ENCODE assay signal across 5 mouse cellular contexts in genomic region chr11:75283784-75284183, GRCm38 (mm10).
DNase-seq lines count a peak whose midpoint lies in the region; ATAC-seq and TF ChIP-seq lines count a peak whose summit lies in the region.
"Not testable (repeated sequence)": the region's sequence is repeated elsewhere in the genome, so short reads cannot be mapped to it uniquely, and the experiment has no call there.

No protein-coding gene starts in this region.

- not testable (repeated sequence) for ATAC-seq in intestine, postnatal 0 days; lung, postnatal 0 days

- H3K9ac ChIP-seq in MEL (ENCODE audit: control insufficient read depth, low read depth, low read length, poor library complexity, severe bottlenecking); intestine, postnatal 0 days (ENCODE audit: low read depth, low read length); lung, postnatal 0 days (replicated peaks; ENCODE audit: low read depth): not testable (repeated sequence)

- H3K4me1 ChIP-seq in MEL (ENCODE audit: control insufficient read depth in 1 of 2, insufficient read depth in 2 of 2, low read length in 2 of 2), result peaks cover 0 to 16% of the 10 kb centered on the region in 2 experiments
- not testable (repeated sequence) for H3K4me1 ChIP-seq in intestine, postnatal 0 days (replicated peaks; ENCODE audit: control insufficient read depth, insufficient read depth, low read length); lung, postnatal 0 days (ENCODE audit: insufficient read depth, low read depth, low read length)

- H3K4me2 ChIP-seq in intestine, postnatal 0 days (replicated peaks; ENCODE audit: low read depth); lung, postnatal 0 days (replicated peaks; ENCODE audit: low read depth, low read length): not testable (repeated sequence)

- DNase-seq in CD4-positive, CD25-positive, alpha-beta regulatory T cell, adult 2 months (ENCODE audit: low read depth, low spot score), result peak; percentile 20
- DNase-seq in MEL (ENCODE audit: low read depth, low spot score); layer of hippocampus, adult 2 months (ENCODE audit: low spot score in 2 of 2); lung, postnatal 0 days (ENCODE audit: low spot score): not testable (repeated sequence)

- not testable (repeated sequence) for TF ChIP-seq EP300 in MEL (IDR thresholded peaks at IDR 0.05; ENCODE audit: low read depth in 1 of 2, low read length in 2 of 2); lung, postnatal 0 days (IDR thresholded peaks at IDR 0.05)

- not testable (repeated sequence) for H3K4me3 ChIP-seq in MEL (ENCODE audit: control insufficient read depth in 1 of 2, insufficient read depth in 1 of 2, low read depth in 2 of 2, low read length in 2 of 2); intestine, postnatal 0 days (ENCODE audit: low read depth, low read length); layer of hippocampus, adult 2 months; lung, postnatal 0 days (ENCODE audit: low read depth, low read length)

- H3K9me3 ChIP-seq in MEL (replicated peaks; ENCODE audit: insufficient read depth, low read length); intestine, postnatal 0 days (ENCODE audit: control insufficient read depth); lung, postnatal 0 days (ENCODE audit: low read length): not testable (repeated sequence)

- not testable (repeated sequence) for H3K27me3 ChIP-seq in MEL (ENCODE audit: control insufficient read depth in 1 of 2, insufficient read depth in 2 of 2, low read length in 2 of 2); lung, postnatal 0 days (replicated peaks; ENCODE audit: insufficient read depth, low read length)
- peaks cover 27% of the 10 kb centered on the region for H3K27me3 ChIP-seq in intestine, postnatal 0 days (replicated peaks; ENCODE audit: control insufficient read depth, insufficient read depth, low read length)

- TF ChIP-seq POLR2A in MEL (IDR thresholded peaks at IDR 0.05; ENCODE audit: control insufficient read depth in 1 of 2, insufficient read depth in 1 of 2, low read depth in 1 of 2, low read length in 2 of 2, poor library complexity in 1 of 2), result not testable (repeated sequence)

- TF ChIP-seq RAD21 in MEL (IDR thresholded peaks at IDR 0.05; ENCODE audit: low read depth, low read length), result peak; percentile 12; the same call in 1 of the 2 replicates

- not testable (repeated sequence) for H3K36me3 ChIP-seq in MEL (ENCODE audit: control insufficient read depth in 1 of 2, insufficient read depth in 2 of 2, low read length in 2 of 2); intestine, postnatal 0 days (ENCODE audit: control insufficient read depth, insufficient read depth); lung, postnatal 0 days (ENCODE audit: insufficient read depth, low read length)

- TF ChIP-seq CTCF in MEL (IDR thresholded peaks at IDR 0.05 in 2 of 3, conservative IDR thresholded peaks at IDR 0.05 in 1 of 3; ENCODE audit: control insufficient read depth in 1 of 3, insufficient read depth in 1 of 3, low read depth in 2 of 3, low read length in 3 of 3, poor library complexity in 1 of 3, severe bottlenecking in 1 of 3), result peak in 1 of 3 experiments; percentile 54; a peak in 2 of 6 replicates
- 0 out of 2 replicates have a peak, but pooled peaks have one; percentile 10 for TF ChIP-seq CTCF in intestine, postnatal 0 days (IDR thresholded peaks at IDR 0.05; ENCODE audit: low read depth)
- peak; percentile 21 for TF ChIP-seq CTCF in layer of hippocampus, adult 2 months (conservative IDR thresholded peaks at IDR 0.05)
- TF ChIP-seq CTCF in lung, postnatal 0 days (IDR thresholded peaks at IDR 0.05), result peak; percentile 6; the same call in 1 of the 2 replicates

- not testable (repeated sequence) for H3K79me2 ChIP-seq in MEL (ENCODE audit: control insufficient read depth, insufficient read depth, low read length, poor library complexity)

- not testable (repeated sequence) for H3K27ac ChIP-seq in MEL (ENCODE audit: control insufficient read depth, low read depth, low read length); intestine, postnatal 0 days (ENCODE audit: low read depth, low read length); layer of hippocampus, adult 2 months; lung, postnatal 0 days (ENCODE audit: low read length)

- 63% methylated on average over 3 of the region's 3 CpGs for WGBS in intestine, postnatal 0 days
- WGBS in lung, postnatal 0 days, result 59% methylated on average over 3 of the region's 3 CpGs

TF ChIP-seq in MEL, 35 proteins besides CTCF, POLR2A, EP300 and RAD21:
- peak; percentile 20; the same call in 1 of the 2 replicates for TF ChIP-seq ZC3H11A (IDR thresholded peaks at IDR 0.05; ENCODE audit: low read depth, low read length)
- TF ChIP-seq SMC3 (IDR thresholded peaks at IDR 0.05; ENCODE audit: low read depth, low read length), result peak; percentile 36
